Mouse (Mus musculus): Measurements from ENCODE around the gene Dhx32. TPM values are rescaled to one million over a fixed set of nuclear protein-coding genes. Genes with fewer than 3 reads are reported as not detected.

Dhx32 gene
- polyA plus RNA-seq, 1 experiment from 2014 or later, result 27.8 TPM

DNA sequence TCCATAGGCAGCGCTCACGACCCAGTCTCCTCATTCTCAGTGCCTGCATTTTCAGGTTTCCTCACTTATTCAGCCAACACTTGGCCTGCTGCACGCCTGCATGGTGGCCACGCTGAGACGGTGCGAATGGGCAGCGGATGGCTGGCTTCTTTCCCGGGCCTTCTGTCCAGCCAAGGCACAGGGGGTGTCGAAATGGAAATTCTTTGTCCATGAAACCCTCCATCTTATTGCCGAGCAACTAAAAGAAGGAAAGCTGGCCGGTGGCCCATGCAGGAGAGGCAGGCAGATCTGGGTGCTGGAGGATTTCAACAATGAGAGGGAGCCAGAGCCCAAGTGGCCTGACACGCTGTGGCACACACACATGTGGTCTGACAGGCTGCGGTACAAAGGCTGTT, 16.7 kb downstream of the Dhx32 start:
- H3K9ac ChIP-seq, result no peak overlapping the region
- H3K36me3 ChIP-seq, result no peaks in the 10 kb centered on the region
- 63% methylated on average over 13 of the region's 13 CpGs for WGBS
- no peak overlapping the region for H3K4me2 ChIP-seq
- H3K27ac ChIP-seq (replicated peaks), result peak overlapping the region; percentile 65
- peak; percentile 76 for ATAC-seq (ENCODE audit: low read depth)
- peaks cover 23% of the 10 kb centered on the region for H3K4me1 ChIP-seq (replicated peaks)
- no peaks in the 10 kb centered on the region for H3K27me3 ChIP-seq
- H3K9me3 ChIP-seq, result 0 out of 2 replicates have a peak, but pooled peaks cover 3% of the 10 kb centered on the region
- no peak overlapping the region for H3K4me3 ChIP-seq

DNA sequence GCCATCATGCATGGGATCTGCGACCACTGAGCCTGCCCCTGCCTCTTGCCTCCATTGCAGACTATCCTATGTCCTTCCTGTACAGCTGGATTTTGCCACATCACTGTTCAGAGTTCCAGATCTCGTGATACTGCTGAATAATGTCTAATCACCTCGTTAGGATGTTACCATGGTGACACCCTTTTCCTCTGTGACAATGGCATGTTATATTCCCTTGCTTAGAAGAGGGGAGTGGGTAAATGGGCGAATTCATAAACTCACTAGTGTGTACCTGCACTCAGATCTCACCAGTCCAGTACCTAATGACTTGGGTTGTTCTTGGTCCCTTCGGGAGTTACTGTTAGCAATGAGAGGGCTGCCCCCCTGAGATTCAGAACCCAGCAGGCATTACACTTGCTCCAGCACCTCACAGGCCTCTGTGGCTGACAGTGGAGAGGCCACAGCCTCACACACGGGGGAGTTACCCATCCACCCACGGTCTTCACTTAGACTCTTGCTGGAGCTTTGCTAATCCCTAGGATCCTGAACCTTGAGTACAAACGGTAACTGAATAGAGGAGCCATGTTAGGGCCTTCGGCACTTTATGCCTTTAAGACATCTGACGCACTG, 17.2 kb downstream of the Dhx32 start:
- H3K4me2 ChIP-seq, result no peak overlapping the region
- no peaks in the 10 kb centered on the region for H3K27me3 ChIP-seq
- H3K4me3 ChIP-seq, result no peak overlapping the region
- WGBS, result 70% methylated on average over 10 of the region's 10 CpGs
- no peaks in the 10 kb centered on the region for H3K36me3 ChIP-seq
- H3K9ac ChIP-seq, result no peak overlapping the region
- peak; percentile 46 for ATAC-seq (ENCODE audit: low read depth)
- peak overlapping the region; percentile 65 for H3K27ac ChIP-seq (replicated peaks)
- 0 out of 2 replicates have a peak, but pooled peaks cover 3% of the 10 kb centered on the region for H3K9me3 ChIP-seq
- H3K4me1 ChIP-seq (replicated peaks), result peaks cover 23% of the 10 kb centered on the region

DNA sequence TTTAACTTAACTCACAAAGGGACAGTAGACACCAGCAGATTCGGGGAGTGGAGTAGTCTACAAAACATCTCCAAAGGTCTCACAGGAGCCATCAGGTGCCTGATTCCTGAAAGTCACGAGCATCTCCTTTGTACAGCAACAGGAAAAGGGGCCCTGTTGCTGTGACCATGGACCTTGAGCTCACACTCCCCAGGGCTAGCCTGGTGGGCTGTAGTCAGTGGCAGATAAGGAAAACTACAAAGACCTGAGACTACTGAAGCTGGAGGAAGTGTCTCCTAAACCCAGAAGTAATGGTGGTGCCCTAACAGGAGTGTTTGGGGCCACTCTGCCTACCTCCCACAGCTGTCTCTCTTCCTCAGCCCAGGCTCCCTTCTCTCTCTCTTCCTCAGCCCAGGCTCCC, 18.1 kb downstream of the Dhx32 start:
- H3K36me3 ChIP-seq, result no peaks in the 10 kb centered on the region
- no peak overlapping the region for H3K9ac ChIP-seq
- H3K27ac ChIP-seq (replicated peaks), result no peak overlapping the region
- H3K9me3 ChIP-seq, result 0 out of 2 replicates have a peak, but pooled peaks cover 3% of the 10 kb centered on the region
- H3K4me1 ChIP-seq (replicated peaks), result peaks cover 31% of the 10 kb centered on the region
- ATAC-seq (ENCODE audit: low read depth), result no peak
- no peak overlapping the region for H3K4me3 ChIP-seq
- 84% methylated on average over 2 of the region's 2 CpGs for WGBS
- H3K27me3 ChIP-seq, result no peaks in the 10 kb centered on the region
- H3K4me2 ChIP-seq, result no peak overlapping the region

DNA sequence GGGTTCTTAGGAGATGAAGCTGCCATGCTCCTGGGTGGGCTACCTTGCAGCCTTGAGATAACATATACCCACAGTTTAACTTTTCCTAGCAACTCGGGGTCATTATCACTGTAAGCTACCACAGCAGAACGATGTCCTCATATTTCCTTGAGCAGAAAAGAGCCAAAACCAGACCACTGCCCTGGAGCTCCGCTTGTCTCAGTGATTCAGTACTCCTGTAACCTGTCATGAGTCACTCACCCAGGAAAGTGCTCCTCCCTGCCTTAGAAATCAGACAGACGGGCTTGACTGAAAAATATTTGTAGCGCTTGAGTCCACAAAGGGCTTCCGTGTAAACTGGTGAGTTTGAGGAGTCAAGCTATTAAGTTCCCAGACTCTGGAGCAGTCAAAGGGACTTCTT, 19.8 kb downstream of the Dhx32 start:
- ATAC-seq (ENCODE audit: low read depth), result no peak
- no peak overlapping the region for H3K4me2 ChIP-seq
- H3K36me3 ChIP-seq, result peaks cover 4% of the 10 kb centered on the region; the same call in 1 of the 2 replicates
- WGBS, result 87% methylated on average over 6 of the region's 6 CpGs
- no peak overlapping the region for H3K4me3 ChIP-seq
- peaks cover 42% of the 10 kb centered on the region for H3K4me1 ChIP-seq (replicated peaks)
- no peaks in the 10 kb centered on the region for H3K27me3 ChIP-seq
- no peak overlapping the region for H3K9ac ChIP-seq
- H3K9me3 ChIP-seq, result 0 out of 2 replicates have a peak, but pooled peaks cover 3% of the 10 kb centered on the region
- no peak overlapping the region for H3K27ac ChIP-seq (replicated peaks)

DNA sequence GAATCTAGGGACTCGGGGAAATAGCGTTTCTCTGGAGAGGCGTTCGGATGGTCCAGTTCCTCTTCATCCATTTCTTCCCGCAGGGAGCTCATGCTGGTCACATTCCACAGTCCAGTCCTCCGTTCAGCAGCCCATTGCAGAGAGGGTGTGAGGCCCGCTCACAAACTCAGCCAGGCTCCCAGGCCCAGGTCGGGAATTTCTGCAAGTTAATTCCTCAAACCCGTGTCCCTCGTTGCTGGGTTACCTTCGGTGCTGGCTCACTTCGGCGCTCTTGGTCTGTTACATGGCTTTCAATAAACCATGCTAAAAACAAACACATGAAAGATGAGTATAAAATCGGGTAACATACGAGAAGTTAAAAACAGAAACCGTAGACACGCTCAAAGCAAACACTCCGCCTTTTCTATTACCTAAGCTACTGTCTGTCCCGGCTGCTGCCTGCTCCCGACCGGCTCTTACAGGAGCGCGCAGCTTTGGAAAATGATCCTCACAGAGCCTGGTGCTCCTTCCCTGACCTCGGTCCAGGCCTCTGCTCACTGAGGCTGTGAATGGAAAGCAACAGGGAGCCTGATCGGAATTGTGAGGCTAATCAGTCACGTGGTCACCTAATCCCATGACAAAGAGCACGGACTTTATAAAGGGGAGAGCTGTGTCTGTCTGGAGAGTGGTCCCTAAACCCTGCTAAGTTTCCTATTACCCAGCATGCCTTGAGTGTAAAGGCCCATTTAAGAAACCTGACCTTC, 22.7 kb downstream of the Dhx32 start:
- 4% methylated on average over 27 of the region's 27 CpGs for WGBS
- H3K4me2 ChIP-seq, result peak overlapping the region; percentile 45
- peaks cover 27% of the 10 kb centered on the region for H3K4me1 ChIP-seq (replicated peaks)
- H3K9ac ChIP-seq, result peak overlapping the region; percentile 26; the same call in 1 of the 2 replicates
- peaks cover 4% of the 10 kb centered on the region; the same call in 1 of the 2 replicates for H3K36me3 ChIP-seq
- H3K4me3 ChIP-seq, result peak overlapping the region; percentile 18
- ATAC-seq (ENCODE audit: low read depth), result peak; percentile 86
- H3K27ac ChIP-seq (replicated peaks), result peak overlapping the region; percentile 20
- H3K27me3 ChIP-seq, result no peaks in the 10 kb centered on the region
- H3K9me3 ChIP-seq, result 0 out of 2 replicates have a peak, but pooled peaks cover 3% of the 10 kb centered on the region

DNA sequence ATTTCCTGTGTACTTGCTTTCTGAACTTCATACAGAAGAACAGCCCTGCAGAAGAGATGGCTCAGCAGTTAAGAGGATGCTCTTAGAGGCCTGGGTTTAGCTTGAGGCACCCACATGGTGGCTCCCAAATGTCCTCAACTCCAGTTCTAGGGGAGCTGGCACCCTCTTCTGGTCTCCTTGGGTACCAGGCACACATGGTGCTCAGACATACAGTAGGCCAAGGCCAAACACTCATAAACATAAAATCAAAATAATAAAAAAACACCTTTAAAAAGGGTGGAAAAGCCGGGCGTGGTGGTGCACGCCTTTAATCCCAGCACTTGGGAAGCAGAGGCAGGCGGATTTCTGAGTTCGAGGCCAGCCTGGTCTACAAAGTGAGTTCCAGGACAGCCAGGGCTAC, 23.8 kb downstream of the Dhx32 start:
- Histone ChIP-seq H3K9me3 (0 out of 2 replicates have a peak, but pooled peaks cover 3% of the 10 kb centered on the region), H3K9ac (no peak overlapping the region), H3K4me3 (no peak overlapping the region), H3K27ac (replicated peaks) (no peak overlapping the region), H3K4me2 (peak overlapping the region; percentile 45), H3K36me3 (peaks cover 4% of the 10 kb centered on the region; the same call in 1 of the 2 replicates), H3K4me1 (replicated peaks) (peaks cover 23% of the 10 kb centered on the region), H3K27me3 (no peaks in the 10 kb centered on the region)
- no peak for ATAC-seq (ENCODE audit: low read depth)
- 91% methylated on average over 5 of the region's 5 CpGs for WGBS

DNA sequence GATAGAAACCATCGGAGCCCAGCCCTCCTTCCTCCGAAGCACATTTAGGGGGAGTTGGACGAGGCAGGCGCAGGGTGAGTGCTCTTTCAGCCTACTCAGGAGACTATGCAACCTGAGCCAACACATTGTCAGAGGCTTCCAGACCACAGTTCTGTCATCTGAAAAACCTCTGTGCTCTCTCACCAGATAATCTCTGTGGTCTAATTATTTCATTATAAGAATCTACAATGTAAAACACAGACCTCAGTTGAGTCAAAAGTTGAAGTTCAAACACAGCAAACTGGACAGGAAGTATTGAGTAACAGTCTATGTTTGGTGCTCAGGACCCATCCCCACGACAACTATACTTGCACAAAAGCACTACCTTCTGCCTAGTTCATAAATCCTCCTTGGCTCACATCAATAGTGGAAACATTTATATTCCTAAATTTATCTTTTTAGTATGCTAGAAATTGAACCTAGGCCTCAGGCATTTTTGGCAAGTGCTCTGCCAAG, 24.5 kb downstream of the Dhx32 start:
- Histone ChIP-seq H3K9me3 (0 out of 2 replicates have a peak, but pooled peaks cover 3% of the 10 kb centered on the region), H3K9ac (no peak overlapping the region), H3K4me3 (no peak overlapping the region), H3K4me1 (replicated peaks) (peaks cover 23% of the 10 kb centered on the region), H3K4me2 (peak overlapping the region; percentile 21), H3K27me3 (no peaks in the 10 kb centered on the region), H3K36me3 (peaks cover 4% of the 10 kb centered on the region; the same call in 1 of the 2 replicates), H3K27ac (replicated peaks) (no peak overlapping the region)
- no peak for ATAC-seq (ENCODE audit: low read depth)
- WGBS, result 37% methylated on average over 5 of the region's 5 CpGs

DNA sequence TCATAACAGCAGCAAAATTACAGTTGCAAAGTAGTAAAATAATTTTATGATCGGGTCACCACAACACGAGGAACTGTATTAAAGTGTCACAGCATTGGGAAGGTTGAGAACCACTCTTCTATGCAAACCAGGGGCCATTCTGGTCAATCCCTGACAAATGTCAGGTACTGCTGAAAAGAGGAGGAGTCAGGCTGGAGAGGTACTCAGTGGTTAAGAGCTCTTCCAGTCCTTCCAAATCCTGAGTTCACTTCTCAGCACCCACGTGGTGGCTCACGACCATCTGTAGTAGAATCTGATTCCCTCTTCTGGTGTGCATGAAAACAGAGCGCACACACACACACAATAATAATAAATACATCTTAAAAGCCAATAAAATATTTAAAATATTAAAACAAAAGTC, 31.4 kb downstream of the Dhx32 start:
- no peak overlapping the region for H3K27ac ChIP-seq (replicated peaks)
- no peak overlapping the region for H3K4me3 ChIP-seq
- H3K9me3 ChIP-seq, result no peaks in the 10 kb centered on the region
- H3K4me1 ChIP-seq (replicated peaks), result peaks cover 3% of the 10 kb centered on the region; the same call in 1 of the 2 replicates
- no peak overlapping the region for H3K9ac ChIP-seq
- H3K27me3 ChIP-seq, result no peaks in the 10 kb centered on the region
- 84% methylated on average over 5 of the region's 5 CpGs for WGBS
- peaks cover 19% of the 10 kb centered on the region for H3K36me3 ChIP-seq
- ATAC-seq (ENCODE audit: low read depth), result no peak
- no peak overlapping the region for H3K4me2 ChIP-seq

DNA sequence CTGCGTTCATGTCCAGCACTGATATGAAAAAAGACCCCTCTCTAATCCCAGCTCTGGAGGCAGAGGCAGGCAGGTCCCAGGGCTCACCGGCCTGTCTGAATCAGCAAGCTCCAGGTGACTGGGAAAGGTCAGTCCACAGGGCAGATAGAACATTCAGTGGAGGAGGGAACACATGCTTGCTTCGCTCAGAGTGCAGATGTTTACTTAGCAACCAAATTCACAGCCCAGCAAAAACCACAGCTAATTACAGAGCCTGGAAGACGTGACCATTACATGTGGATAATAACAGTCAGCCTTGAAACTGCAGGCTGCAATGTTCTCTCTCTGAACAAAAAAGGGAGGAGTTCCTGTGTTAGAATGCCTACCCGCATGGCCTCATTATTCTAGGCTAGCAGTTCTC, 31.9 kb downstream of the Dhx32 start:
- Histone ChIP-seq H3K27ac (replicated peaks) (no peak overlapping the region), H3K9ac (no peak overlapping the region), H3K27me3 (no peaks in the 10 kb centered on the region), H3K4me1 (replicated peaks) (peaks cover 3% of the 10 kb centered on the region; the same call in 1 of the 2 replicates), H3K4me3 (no peak overlapping the region), H3K4me2 (no peak overlapping the region), H3K9me3 (no peaks in the 10 kb centered on the region), H3K36me3 (peaks cover 19% of the 10 kb centered on the region)
- 63% methylated on average over 5 of the region's 5 CpGs for WGBS
- ATAC-seq (ENCODE audit: low read depth), result no peak

DNA sequence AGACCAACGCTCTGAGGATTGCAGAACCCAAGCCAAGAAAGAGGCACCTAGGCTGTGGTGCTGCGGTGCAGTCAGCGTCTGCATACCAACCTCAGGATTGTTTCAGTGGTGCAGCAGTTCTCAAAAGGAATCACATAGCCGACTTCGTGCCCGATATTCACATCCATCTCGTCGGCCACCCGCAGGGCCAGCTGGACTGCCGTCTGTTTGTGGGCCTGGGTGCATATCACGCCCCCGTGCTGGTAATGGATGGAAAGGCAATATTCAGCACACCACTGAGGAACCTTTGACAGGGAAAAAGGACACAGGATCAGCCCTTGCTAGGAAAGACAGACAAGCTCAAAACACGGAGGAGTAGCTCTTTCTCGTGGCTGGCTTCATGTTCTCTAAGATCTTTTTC, 33.8 kb downstream of the Dhx32 start:
- Histone ChIP-seq H3K27me3 (no peaks in the 10 kb centered on the region), H3K36me3 (peaks cover 19% of the 10 kb centered on the region), H3K9ac (no peak overlapping the region), H3K4me1 (replicated peaks) (peaks cover 3% of the 10 kb centered on the region; the same call in 1 of the 2 replicates), H3K4me2 (no peak overlapping the region), H3K4me3 (no peak overlapping the region), H3K27ac (replicated peaks) (no peak overlapping the region), H3K9me3 (no peaks in the 10 kb centered on the region)
- no peak for ATAC-seq (ENCODE audit: low read depth)
- 84% methylated on average over 14 of the region's 14 CpGs for WGBS

DNA sequence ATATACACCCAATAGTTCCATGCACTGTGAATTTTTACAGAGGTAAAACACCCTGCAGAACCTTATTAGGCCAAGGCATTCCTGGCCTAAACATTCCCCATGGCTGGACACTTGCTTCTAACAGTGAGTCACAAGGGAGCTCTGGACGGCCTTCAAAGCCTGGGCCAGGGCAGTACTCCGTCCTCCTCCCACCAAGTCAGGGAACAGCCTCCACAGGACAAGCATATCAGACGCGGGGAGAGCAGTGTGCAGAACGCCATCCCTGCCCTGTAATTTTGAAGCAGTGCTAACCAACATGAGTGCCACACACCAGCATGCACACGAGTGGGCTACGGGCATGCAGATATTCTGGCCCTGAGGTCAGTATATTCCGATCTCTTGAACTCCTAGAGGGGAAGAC, 35.2 kb downstream of the Dhx32 start:
- H3K27me3 ChIP-seq, result no peaks in the 10 kb centered on the region
- H3K27ac ChIP-seq (replicated peaks), result no peak overlapping the region
- H3K9me3 ChIP-seq, result no peaks in the 10 kb centered on the region
- no peak overlapping the region for H3K4me2 ChIP-seq
- no peak overlapping the region for H3K9ac ChIP-seq
- WGBS, result 91% methylated on average over 8 of the region's 8 CpGs
- H3K4me3 ChIP-seq, result no peak overlapping the region
- no peak for ATAC-seq (ENCODE audit: low read depth)
- H3K4me1 ChIP-seq (replicated peaks), result peaks cover 3% of the 10 kb centered on the region; the same call in 1 of the 2 replicates
- H3K36me3 ChIP-seq, result peaks cover 22% of the 10 kb centered on the region

DNA sequence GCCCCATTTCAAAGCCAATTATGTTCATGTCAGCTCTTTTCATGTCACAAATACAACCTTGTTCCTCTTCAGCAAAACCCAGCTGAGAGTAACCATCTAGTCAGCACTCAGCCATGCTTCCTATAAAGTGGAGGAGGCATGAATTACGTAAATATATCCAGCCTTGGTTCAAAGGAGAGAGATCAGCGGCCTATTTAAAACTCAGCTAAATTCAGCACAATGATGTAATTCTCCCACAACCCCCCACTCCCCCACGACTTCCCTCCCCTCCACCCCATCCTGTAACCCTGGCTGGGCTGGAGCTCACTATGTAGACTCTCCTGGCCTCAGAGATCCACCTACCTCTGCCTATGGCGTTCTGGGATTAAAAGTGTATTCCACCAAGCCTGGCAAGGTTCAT, 37.8 kb downstream of the Dhx32 start:
- Histone ChIP-seq H3K9ac (no peak overlapping the region), H3K9me3 (no peaks in the 10 kb centered on the region), H3K4me2 (no peak overlapping the region), H3K4me3 (no peak overlapping the region), H3K27me3 (no peaks in the 10 kb centered on the region), H3K4me1 (replicated peaks) (no peaks in the 10 kb centered on the region), H3K36me3 (peaks cover 43% of the 10 kb centered on the region), H3K27ac (replicated peaks) (no peak overlapping the region)
- ATAC-seq (ENCODE audit: low read depth), result no peak
- 74% methylated on average over 4 of the region's 4 CpGs for WGBS
